Mouse (Mus musculus) lung, embryonic 14.5 days (tissue): ENCODE data around the gene Wdr78. TPM values are rescaled to one million over a fixed set of nuclear protein-coding genes. Genes with fewer than 3 reads are reported as not detected.

ENCODE experiments used
- ATAC-seq: fragments of 200-750 bp; cut with Nextera tagmentation; 2 replicates; pipeline ENCODE4 v1.8.0; 2017; ENCODE audit warnings: mild to moderate bottlenecking, moderate TSS enrichment, moderate library complexity; ENCODE audit not compliant: insufficient read depth
- DNase-seq: peaks from one replicate; pipeline ENCODE4 v3.0.0-alpha.2; 2015
- H3K27ac ChIP-seq: fragments of 300-500 bp; sonication (generic); 2 replicates; pipeline ENCODE4 v1.5.1; 2014; ENCODE audit warnings: low read depth, mild to moderate bottlenecking, moderate library complexity
- H3K27me3 ChIP-seq: fragments of 300-500 bp; sonication (generic); 2 replicates; pipeline ENCODE4 v1.6.1; 2014; ENCODE audit warnings: low read length, control low read depth; ENCODE audit not compliant: insufficient read depth
- H3K36me3 ChIP-seq: fragments of 300-500 bp; sonication (generic); 2 replicates; pipeline ENCODE4 v1.6.1; 2014; ENCODE audit warnings: control low read depth; ENCODE audit not compliant: insufficient read depth
- H3K4me1 ChIP-seq: fragments of 300-500 bp; sonication (generic); 2 replicates; pipeline ENCODE4 v1.6.1; 2014; ENCODE audit warnings: antibody characterized with exemption, control low read depth; ENCODE audit not compliant: insufficient read depth
- H3K4me2 ChIP-seq: fragments of 300-500 bp; sonication (generic); 2 replicates; pipeline ENCODE4 v1.6.1; 2014; ENCODE audit warnings: mild to moderate bottlenecking
- H3K4me3 ChIP-seq: fragments of 300-500 bp; sonication (generic); 2 replicates; pipeline ENCODE4 v1.5.1; 2014; ENCODE audit warnings: low read depth, low read length
- H3K9ac ChIP-seq: fragments of 300-500 bp; sonication (generic); 2 replicates; pipeline ENCODE4 v1.6.1; 2014
- H3K9me3 ChIP-seq: fragments of 300-500 bp; sonication (generic); 2 replicates; pipeline ENCODE4 v1.6.1; 2016; ENCODE audit warnings: low read depth, low read length, control low read depth
- CTCF ChIP-seq: IDR thresholded peaks from 2 replicates; pipeline ENCODE4 v1.5.1; 2016; ENCODE audit warnings: antibody characterized with exemption, low read depth
- WGBS: fragments of 180-500 bp; shearing (Covaris S2); extraction: QIAGEN DNeasy Blood & Tissue Kit; methylation state at CpG from one replicate; pipeline ENCODE4 v1.1.7; 2014; 5-methylcytosine and 5-hydroxymethylcytosine counted together
- polyA plus RNA-seq: library from polyadenylated mRNA; unstranded; fragments of >200 nt; fragmentation: Nextera tagmentation; extraction: Ambion mirVana; gene quantifications from 2 replicates; pipeline ENCODE4 v1.2.1, GENCODE M21; 2014

The Wdr78 gene
- polyA plus RNA-seq, 1 experiment from 2014 or later = 3.6 TPM

GRCm38 (mm10) chr4:103064421-103064820 lies 49.9 kb downstream of the Wdr78 start:
- no peak for TF ChIP-seq CTCF
- no peak overlapping the region for H3K9ac ChIP-seq
- H3K27ac ChIP-seq = no peak overlapping the region
- no peaks in the 10 kb centered on the region for H3K9me3 ChIP-seq
- H3K36me3 ChIP-seq = no peaks in the 10 kb centered on the region
- no peak overlapping the region for H3K4me2 ChIP-seq
- WGBS = 45% methylated on average over 2 of the region's 2 CpGs
- ATAC-seq (no peak), DNase-seq (no peak)
- H3K4me3 ChIP-seq = no peak overlapping the region
- H3K4me1 ChIP-seq = no peaks in the 10 kb centered on the region
- H3K27me3 ChIP-seq = no peaks in the 10 kb centered on the region

GRCm38 (mm10) chr4:103056909-103057308 lies 57.4 kb downstream of the Wdr78 start:
- DNase-seq (no peak), ATAC-seq (no peak)
- Histone ChIP-seq H3K9me3 (no peaks in the 10 kb centered on the region), H3K4me3 (no peak overlapping the region), H3K9ac (no peak overlapping the region), H3K27me3 (no peaks in the 10 kb centered on the region), H3K36me3 (no peaks in the 10 kb centered on the region), H3K4me2 (no peak overlapping the region), H3K27ac (no peak overlapping the region), H3K4me1 (no peaks in the 10 kb centered on the region)
- no peak for TF ChIP-seq CTCF
- 81% methylated on average over 5 of the region's 5 CpGs for WGBS

GRCm38 (mm10) chr4:103048046-103048445 lies 66.3 kb downstream of the Wdr78 start:
- Histone ChIP-seq H3K36me3 (no peaks in the 10 kb centered on the region), H3K9ac (no peak overlapping the region), H3K9me3 (no peaks in the 10 kb centered on the region; the same call in 1 of the 2 replicates), H3K4me1 (no peaks in the 10 kb centered on the region), H3K27ac (no peak overlapping the region), H3K27me3 (no peaks in the 10 kb centered on the region), H3K4me3 (no peak overlapping the region), H3K4me2 (no peak overlapping the region)
- TF ChIP-seq CTCF = no peak
- no peak for DNase-seq
- no peak for ATAC-seq
- WGBS = 71% methylated on average over 11 of the region's 11 CpGs

- H3K9ac ChIP-seq = no peak overlapping the region
- no peaks in the 10 kb centered on the region for H3K9me3 ChIP-seq
- H3K4me3 ChIP-seq = no peak overlapping the region
- no peaks in the 10 kb centered on the region for H3K27me3 ChIP-seq
- H3K4me1 ChIP-seq = no peaks in the 10 kb centered on the region
- DNase-seq (no peak), ATAC-seq (no peak)
- H3K4me2 ChIP-seq = no peak overlapping the region
- 90% methylated on average over 11 of the region's 11 CpGs for WGBS
- TF ChIP-seq CTCF = peak; percentile 7; the same call in 1 of the 2 replicates
- H3K36me3 ChIP-seq = no peaks in the 10 kb centered on the region
- no peak overlapping the region for H3K27ac ChIP-seq
Measured at GRCm38 (mm10) chr4:103042997-103043396, 71.4 kb downstream of the Wdr78 start.

- WGBS = 61% methylated on average over 5 of the region's 5 CpGs
- DNase-seq (no peak), ATAC-seq (no peak)
- Histone ChIP-seq H3K27ac (no peak overlapping the region), H3K36me3 (no peaks in the 10 kb centered on the region), H3K4me1 (no peaks in the 10 kb centered on the region), H3K27me3 (no peaks in the 10 kb centered on the region), H3K4me3 (no peak overlapping the region), H3K9ac (no peak overlapping the region), H3K9me3 (no peaks in the 10 kb centered on the region), H3K4me2 (no peak overlapping the region)
- no peak for TF ChIP-seq CTCF
Measured at GRCm38 (mm10) chr4:103039838-103040191, 74.5 kb downstream of the Wdr78 start.

GRCm38 (mm10) chr4:103039103-103039837 lies 75.1 kb downstream of the Wdr78 start:
- Histone ChIP-seq H3K36me3 (no peaks in the 10 kb centered on the region), H3K4me3 (no peak overlapping the region), H3K9ac (no peak overlapping the region), H3K27me3 (no peaks in the 10 kb centered on the region), H3K9me3 (no peaks in the 10 kb centered on the region), H3K4me2 (no peak overlapping the region), H3K4me1 (no peaks in the 10 kb centered on the region), H3K27ac (no peak overlapping the region)
- DNase-seq (no peak), ATAC-seq (no peak)
- no peak for TF ChIP-seq CTCF
- WGBS = 80% methylated on average over 14 of the region's 14 CpGs

GRCm38 (mm10) chr4:103028177-103029088 lies 85.9 kb downstream of the Wdr78 start:
- Histone ChIP-seq H3K4me1 (peaks cover 4% of the 10 kb centered on the region; the same call in 1 of the 2 replicates), H3K27me3 (no peaks in the 10 kb centered on the region), H3K27ac (no peak overlapping the region), H3K9me3 (no peaks in the 10 kb centered on the region), H3K36me3 (no peaks in the 10 kb centered on the region), H3K4me2 (no peak overlapping the region), H3K4me3 (no peak overlapping the region), H3K9ac (no peak overlapping the region)
- ATAC-seq = no peak
- DNase-seq = no peak
- no peak for TF ChIP-seq CTCF
- WGBS = 41% methylated on average over 13 of the region's 13 CpGs
